Mouse (Mus musculus) limb, embryonic 12.5 days (tissue): ENCODE results near the gene Gsdma. TPM values are rescaled to one million over a fixed set of nuclear protein-coding genes. Genes with fewer than 3 reads are reported as not detected.
A peak's percentile ranks its signal among the peaks of the same experiment; 100 is the strongest.
"Not testable (repeated sequence)": the region's sequence is repeated elsewhere in the genome, so short reads cannot be mapped to it uniquely, and the experiment has no call there.

Source experiments
- ATAC-seq: fragments of 200-750 bp; cut with Nextera tagmentation; 2 replicates; pipeline ENCODE4 v1.8.0; 2017; ENCODE audit warnings: low read depth, moderate TSS enrichment; ENCODE audit not compliant: insufficient number of reproducible peaks, insufficient read depth, low FRiP score, low TSS enrichment
- H3K27ac ChIP-seq: fragments of 300-500 bp; sonication (generic); 2 replicates; pipeline ENCODE4 v1.5.1; 2016; ENCODE audit warnings: mild to moderate bottlenecking, moderate library complexity
- H3K27me3 ChIP-seq: fragments of 300-500 bp; sonication (generic); 2 replicates; pipeline ENCODE4 v1.6.1; 2016; ENCODE audit warnings: mild to moderate bottlenecking, moderate library complexity
- H3K36me3 ChIP-seq: fragments of 300-500 bp; sonication (generic); 2 replicates; pipeline ENCODE4 v1.6.1; 2016; ENCODE audit warnings: mild to moderate bottlenecking, moderate library complexity
- H3K4me1 ChIP-seq: fragments of 300-500 bp; sonication (generic); replicated peaks from 2 replicates; pipeline ENCODE4 v1.6.1; 2016
- H3K4me2 ChIP-seq: fragments of 300-500 bp; sonication (generic); 2 replicates; pipeline ENCODE4 v1.6.1; 2016; ENCODE audit warnings: mild to moderate bottlenecking, moderate library complexity
- H3K4me3 ChIP-seq: fragments of 300-500 bp; sonication (generic); replicated peaks from 2 replicates; pipeline ENCODE4 v1.5.1; 2016; ENCODE audit warnings: mild to moderate bottlenecking
- H3K9ac ChIP-seq: fragments of 300-500 bp; sonication (generic); replicated peaks from 2 replicates; pipeline ENCODE4 v1.6.1; 2016; ENCODE audit warnings: mild to moderate bottlenecking, moderate library complexity
- H3K9me3 ChIP-seq: fragments of 300-500 bp; sonication (generic); 2 replicates; pipeline ENCODE4 v1.6.1; 2016; ENCODE audit warnings: mild to moderate bottlenecking, moderate library complexity
- WGBS: fragments of 180-500 bp; shearing (Covaris S2); methylation state at CpG from one replicate; pipeline ENCODE4 v1.1.7; 2016; 5-methylcytosine and 5-hydroxymethylcytosine counted together
- polyA plus RNA-seq: library from polyadenylated mRNA; unstranded; fragments of >200 nt; fragmentation: Nextera tagmentation; extraction: Ambion mirVana; gene quantifications from 2 replicates; pipeline ENCODE4 v1.2.1, GENCODE M21; 2016

Gsdma gene
- polyA plus RNA-seq, 1 experiment from 2014 or later, result not detected

DNA sequence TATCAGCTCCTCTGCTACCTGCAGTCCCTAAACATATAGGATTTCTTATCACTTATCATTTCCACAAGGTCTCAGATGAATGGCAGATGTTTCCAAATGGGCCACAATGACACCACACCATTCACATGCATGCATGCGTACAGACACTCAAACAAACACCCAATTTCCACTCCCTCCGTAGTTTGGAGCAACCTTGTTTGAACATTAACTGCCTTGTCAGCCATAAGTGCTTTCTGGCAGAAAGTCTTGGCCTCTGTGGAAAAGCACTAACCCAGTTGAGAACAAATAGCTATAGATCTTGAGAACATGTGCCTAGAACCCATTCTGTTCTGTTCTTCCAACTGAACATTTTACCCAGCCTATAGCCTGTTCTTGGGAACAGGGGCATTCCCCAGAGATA, 18.2 kb upstream of the Gsdma start:
- no peak for ATAC-seq
- H3K9ac ChIP-seq, result no peak overlapping the region
- peaks cover 23% of the 10 kb centered on the region for H3K27me3 ChIP-seq
- WGBS, result 89% methylated on average over 2 of the region's 2 CpGs
- no peaks in the 10 kb centered on the region for H3K9me3 ChIP-seq
- no peak overlapping the region for H3K27ac ChIP-seq
- H3K4me1 ChIP-seq, result no peaks in the 10 kb centered on the region
- no peaks in the 10 kb centered on the region for H3K36me3 ChIP-seq
- H3K4me2 ChIP-seq, result no peak overlapping the region
- H3K4me3 ChIP-seq, result no peak overlapping the region

DNA sequence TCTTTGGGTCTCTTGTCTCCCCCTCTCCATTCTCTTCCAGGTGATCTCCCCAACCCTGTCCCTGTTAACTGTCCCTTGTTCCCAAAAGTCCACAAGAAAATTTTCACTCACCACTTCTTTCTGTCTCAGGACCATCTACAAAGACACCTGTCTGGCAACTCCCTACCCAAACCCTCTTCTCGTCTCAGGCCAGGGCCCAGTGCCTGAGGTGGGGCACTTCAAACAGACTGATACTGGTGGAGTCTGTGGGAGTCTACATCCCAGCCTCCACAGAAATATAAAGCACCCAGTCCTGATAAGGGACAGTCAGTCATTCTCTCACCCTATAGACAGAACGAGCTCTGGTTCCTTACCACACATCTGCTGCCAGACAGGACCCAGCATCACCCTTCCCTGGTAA, 17.7 kb upstream of the Gsdma start, which contains the start of gene Gsdma2:
Gene Gsdma2, plus strand, starts transcription at position 301 of the 400 bp plus-strand sequence.
- no peak within 1 kb of the TSS for H3K27ac ChIP-seq
- H3K4me3 ChIP-seq, result no peak within 1 kb of the TSS
- peaks cover 23% of the 10 kb centered on the region for H3K27me3 ChIP-seq
- no peak for ATAC-seq
- no peaks in the 10 kb centered on the region for H3K4me1 ChIP-seq
- 67% methylated on average over 2 of the region's 2 CpGs for WGBS
- no peak within 1 kb of the TSS for H3K9ac ChIP-seq
- no peaks in the 10 kb centered on the region for H3K9me3 ChIP-seq
- no peaks in the 10 kb centered on the region for H3K36me3 ChIP-seq
- H3K4me2 ChIP-seq, result no peak within 1 kb of the TSS

GRCm38 (mm10) chr11:98655076-98655475, 9.1 kb upstream of the Gsdma start:
- WGBS, result 14% methylated on average over 7 of the region's 7 CpGs
- not testable (repeated sequence) for ATAC-seq

GRCm38 (mm10) chr11:98660517-98660916, 3.6 kb upstream of the Gsdma start:
- no peak overlapping the region for H3K9ac ChIP-seq
- H3K4me2 ChIP-seq, result no peak overlapping the region
- H3K9me3 ChIP-seq, result no peaks in the 10 kb centered on the region
- WGBS, result 10% methylated on average over 6 of the region's 6 CpGs
- no peak for ATAC-seq
- no peaks in the 10 kb centered on the region for H3K36me3 ChIP-seq
- H3K27me3 ChIP-seq, result peaks cover 21% of the 10 kb centered on the region; the same call in 1 of the 2 replicates
- no peaks in the 10 kb centered on the region for H3K4me1 ChIP-seq
- no peak overlapping the region for H3K27ac ChIP-seq
- H3K4me3 ChIP-seq, result no peak overlapping the region

More at GRCm38 (mm10) chr11:98655076-98655475, 9.1 kb upstream of the Gsdma start:
- H3K27ac ChIP-seq, H3K36me3 ChIP-seq, H3K9me3 ChIP-seq, H3K4me1 ChIP-seq, H3K9ac ChIP-seq, H3K4me3 ChIP-seq, H3K4me2 ChIP-seq: not testable (repeated sequence)
- H3K27me3 ChIP-seq, result peaks cover 15% of the 10 kb centered on the region

GRCm38 (mm10) chr11:98668984-98669383, 4.8 kb downstream of the Gsdma start:
- H3K27me3 ChIP-seq, result peaks cover 48% of the 10 kb centered on the region
- H3K27ac ChIP-seq, result no peak overlapping the region
- WGBS, result 59% methylated on average over 2 of the region's 2 CpGs
- H3K9ac ChIP-seq, result no peak overlapping the region
- no peak overlapping the region for H3K4me2 ChIP-seq
- no peaks in the 10 kb centered on the region for H3K4me1 ChIP-seq
- H3K4me3 ChIP-seq, result no peak overlapping the region
- no peaks in the 10 kb centered on the region for H3K36me3 ChIP-seq
- ATAC-seq, result no peak
- no peaks in the 10 kb centered on the region for H3K9me3 ChIP-seq

- H3K4me3 ChIP-seq, result no peak overlapping the region
- no peak overlapping the region for H3K27ac ChIP-seq
- ATAC-seq, result no peak
- H3K36me3 ChIP-seq, result no peaks in the 10 kb centered on the region
- H3K4me1 ChIP-seq, result no peaks in the 10 kb centered on the region
- 73% methylated on average over 3 of the region's 3 CpGs for WGBS
- no peak overlapping the region for H3K9ac ChIP-seq
- H3K4me2 ChIP-seq, result no peak overlapping the region
- peaks cover 37% of the 10 kb centered on the region for H3K27me3 ChIP-seq
- H3K9me3 ChIP-seq, result no peaks in the 10 kb centered on the region
These were observed 7.2 kb downstream of the Gsdma start for GRCm38 (mm10) chr11:98671284-98671815.

DNA sequence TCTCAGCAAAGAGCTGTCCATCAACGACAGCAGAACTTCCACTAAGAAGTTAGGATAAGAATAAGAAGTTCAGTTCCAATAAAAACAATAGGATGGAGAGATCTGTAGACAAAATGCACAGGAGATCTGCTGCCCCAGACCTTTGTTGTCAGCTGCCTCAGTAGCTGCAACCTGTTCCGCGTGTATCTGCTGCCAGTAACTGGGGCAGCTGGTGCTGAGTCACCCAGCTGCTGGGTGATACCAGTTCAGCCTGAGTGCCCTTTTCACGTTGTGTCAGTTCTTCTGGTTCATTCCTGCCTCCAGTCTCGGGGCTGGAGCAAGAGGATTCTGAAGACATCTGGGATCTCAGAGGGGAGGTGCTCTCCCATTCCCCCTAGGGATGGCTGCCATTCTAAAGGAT, 7.7 kb downstream of the Gsdma start:
- Histone ChIP-seq H3K4me1 (no peaks in the 10 kb centered on the region), H3K4me3 (no peak overlapping the region), H3K36me3 (no peaks in the 10 kb centered on the region), H3K27ac (no peak overlapping the region), H3K9me3 (no peaks in the 10 kb centered on the region), H3K4me2 (no peak overlapping the region), H3K9ac (no peak overlapping the region), H3K27me3 (peaks cover 32% of the 10 kb centered on the region)
- ATAC-seq, result no peak
- 60% methylated on average over 5 of the region's 5 CpGs for WGBS

- H3K27ac ChIP-seq, result no peak overlapping the region
- no peaks in the 10 kb centered on the region for H3K4me1 ChIP-seq
- no peak overlapping the region for H3K9ac ChIP-seq
- ATAC-seq, result no peak
- no peaks in the 10 kb centered on the region for H3K36me3 ChIP-seq
- H3K4me2 ChIP-seq, result no peak overlapping the region
- H3K9me3 ChIP-seq, result no peaks in the 10 kb centered on the region
- 84% methylated on average over 5 of the region's 5 CpGs for WGBS
- H3K27me3 ChIP-seq, result peaks cover 26% of the 10 kb centered on the region
- H3K4me3 ChIP-seq, result no peak overlapping the region
These were observed 8.3 kb downstream of the Gsdma start for GRCm38 (mm10) chr11:98672482-98672881.

- H3K4me2 ChIP-seq, H3K27ac ChIP-seq, H3K9ac ChIP-seq, H3K36me3 ChIP-seq, H3K4me1 ChIP-seq, H3K9me3 ChIP-seq, H3K4me3 ChIP-seq: not testable (repeated sequence)
- peaks cover 20% of the 10 kb centered on the region for H3K27me3 ChIP-seq
- ATAC-seq, result 0 out of 2 replicates have a peak, but pooled peaks have one; percentile 31
- 5% methylated on average over 7 of the region's 7 CpGs for WGBS
These were observed 9.0 kb downstream of the Gsdma start for GRCm38 (mm10) chr11:98673136-98673535.

GRCm38 (mm10) chr11:98675829-98676363, 11.7 kb downstream of the Gsdma start:
- Histone ChIP-seq H3K9ac (no peak overlapping the region), H3K27ac (no peak overlapping the region), H3K9me3 (no peaks in the 10 kb centered on the region), H3K4me3 (no peak overlapping the region), H3K4me2 (no peak overlapping the region), H3K27me3 (0 out of 2 replicates have a peak, but pooled peaks cover 3% of the 10 kb centered on the region), H3K36me3 (no peaks in the 10 kb centered on the region), H3K4me1 (no peaks in the 10 kb centered on the region)
- WGBS, result 38% methylated on average over 7 of the region's 7 CpGs
- no peak for ATAC-seq

DNA sequence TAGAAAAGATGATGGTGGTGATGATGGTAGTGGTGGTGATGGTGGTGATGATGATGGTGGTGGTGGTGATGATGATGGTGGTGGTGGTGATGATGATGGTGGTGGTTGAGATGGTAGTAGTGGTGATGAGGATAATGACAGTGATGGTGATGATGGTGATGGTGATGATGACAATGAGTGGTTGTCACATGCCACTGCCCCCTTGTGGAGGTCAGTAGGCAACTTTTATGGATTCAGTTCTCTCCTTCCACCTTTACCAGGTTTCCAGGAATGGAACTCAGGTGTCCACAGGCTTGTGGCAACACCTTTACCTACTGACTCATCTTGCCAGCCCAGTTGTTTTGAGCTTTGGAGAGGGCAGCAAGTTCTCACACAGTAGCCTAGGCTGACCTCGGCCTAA, 15.9 kb downstream of the Gsdma start:
- Histone ChIP-seq H3K36me3 (peaks cover 3% of the 10 kb centered on the region), H3K4me2 (no peak overlapping the region), H3K27ac (no peak overlapping the region), H3K4me3 (no peak overlapping the region), H3K9me3 (no peaks in the 10 kb centered on the region), H3K4me1 (peaks cover 7% of the 10 kb centered on the region), H3K9ac (no peak overlapping the region), H3K27me3 (no peaks in the 10 kb centered on the region)
- 97% methylated on average over 1 of the region's 1 CpGs for WGBS
- no peak for ATAC-seq

- H3K9me3 ChIP-seq, ATAC-seq, H3K27me3 ChIP-seq, H3K27ac ChIP-seq, H3K9ac ChIP-seq, H3K4me3 ChIP-seq, H3K36me3 ChIP-seq, H3K4me1 ChIP-seq, H3K4me2 ChIP-seq: not testable (repeated sequence)
- 89% methylated on average over 4 of the region's 4 CpGs for WGBS
These were observed 16.4 kb downstream of the Gsdma start for GRCm38 (mm10) chr11:98680595-98680994.
